Mouse (Mus musculus) lung, postnatal 25 days (tissue): ENCODE measurements around the gene Foxk1.

Source experiments
- DNase-seq: peaks from one replicate; pipeline ENCODE4 v3.0.0; 2022; ENCODE audit warnings: low spot score

Foxk1 gene

DNA sequence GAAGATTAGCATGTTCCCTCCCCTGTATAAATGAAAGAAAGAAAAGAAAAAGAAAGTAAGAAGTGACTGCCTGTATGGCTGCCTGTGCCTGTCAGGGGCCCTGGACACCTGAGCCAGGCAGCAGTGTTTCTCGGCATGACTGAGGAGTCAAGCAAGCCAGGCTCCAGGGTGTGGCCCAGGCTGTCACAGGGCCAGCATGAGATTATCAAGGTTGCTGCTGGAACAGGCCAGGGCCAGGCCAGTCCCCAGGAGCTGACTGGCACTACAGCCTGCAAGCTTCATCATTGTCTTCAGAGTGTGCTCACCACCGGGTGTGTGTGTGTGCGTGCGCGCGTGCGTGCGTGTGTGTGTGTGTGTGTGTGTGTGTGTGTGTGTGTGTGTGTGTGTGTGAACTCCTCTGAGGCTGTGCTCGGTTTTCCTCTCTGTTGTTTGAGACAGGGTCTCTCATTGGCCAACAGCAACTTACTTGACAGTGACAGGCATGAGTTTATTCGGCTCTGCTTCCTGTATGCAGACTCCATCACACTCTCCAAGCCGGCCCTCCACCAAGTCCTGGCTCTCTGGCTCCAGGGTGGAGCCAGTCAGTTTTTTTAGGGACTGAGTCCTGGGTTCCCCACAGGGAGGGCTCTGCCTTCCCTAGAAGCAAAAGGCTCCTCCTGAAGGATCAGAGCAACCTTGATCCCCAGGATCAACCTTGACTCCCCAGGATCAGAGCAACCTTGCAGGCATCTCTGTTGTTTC is 43.7 kb downstream of the Foxk1 start:
- no peak for DNase-seq

DNA sequence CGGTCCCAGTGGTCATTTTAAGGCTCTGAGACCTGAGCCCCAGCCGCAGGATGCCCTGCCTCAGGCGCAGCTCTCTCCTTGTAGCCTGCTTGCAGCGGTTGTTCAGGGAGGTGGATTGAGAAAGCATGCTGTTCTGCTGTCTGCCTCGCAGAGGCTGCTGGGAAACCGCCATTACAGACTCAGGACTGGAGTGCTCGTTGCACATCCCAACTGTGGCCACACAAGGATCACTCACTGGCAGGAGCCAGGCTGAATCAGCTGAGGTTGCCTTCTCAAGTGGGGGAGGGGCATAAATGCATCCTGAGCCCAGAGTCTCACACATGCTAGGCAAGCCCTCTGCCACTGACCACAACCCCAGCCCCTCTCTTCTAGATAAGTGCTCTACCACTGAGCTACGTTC is 44.4 kb downstream of the Foxk1 start:
- no peak for DNase-seq

DNA sequence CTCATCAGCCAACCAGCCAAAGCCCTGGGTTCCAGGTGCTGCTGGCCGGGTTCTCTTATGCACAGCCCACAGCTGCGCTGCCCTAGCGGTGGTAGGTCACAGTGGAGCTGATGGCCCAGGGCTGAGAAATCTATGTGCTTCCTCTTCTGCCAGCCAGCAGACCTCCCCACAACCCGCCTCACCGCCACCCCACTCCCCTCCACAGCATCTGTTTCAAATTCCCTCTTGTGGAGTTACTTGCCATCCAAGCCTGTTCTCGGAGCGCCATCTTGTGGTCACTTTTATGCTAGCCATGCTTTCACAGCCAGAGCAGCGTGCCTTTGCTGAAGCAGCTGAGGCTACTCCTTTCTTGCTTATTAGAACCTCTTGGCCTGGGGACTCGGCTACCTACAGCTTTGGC is 46.8 kb downstream of the Foxk1 start:
- peak; percentile 90 for DNase-seq

DNA sequence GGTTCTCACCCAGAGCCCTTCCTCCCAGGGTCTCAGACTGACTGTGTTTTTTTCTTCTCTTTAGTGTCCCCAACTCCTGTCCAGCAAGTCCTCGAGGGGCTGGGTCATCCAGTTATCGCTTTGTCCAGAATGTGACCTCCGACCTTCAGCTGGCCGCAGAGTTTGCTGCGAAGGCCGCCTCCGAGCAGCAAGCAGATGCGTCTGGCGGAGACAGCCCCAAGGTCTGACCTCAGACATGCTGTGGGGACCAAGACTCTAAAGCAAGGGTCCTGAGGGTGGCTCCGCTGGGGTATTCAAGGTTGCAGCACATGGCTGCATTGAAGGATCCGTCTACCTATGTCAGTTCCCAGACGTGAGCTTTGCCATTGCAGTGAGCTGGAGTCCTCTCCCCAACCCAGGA is 47.3 kb downstream of the Foxk1 start:
- DNase-seq, result no peak

DNA sequence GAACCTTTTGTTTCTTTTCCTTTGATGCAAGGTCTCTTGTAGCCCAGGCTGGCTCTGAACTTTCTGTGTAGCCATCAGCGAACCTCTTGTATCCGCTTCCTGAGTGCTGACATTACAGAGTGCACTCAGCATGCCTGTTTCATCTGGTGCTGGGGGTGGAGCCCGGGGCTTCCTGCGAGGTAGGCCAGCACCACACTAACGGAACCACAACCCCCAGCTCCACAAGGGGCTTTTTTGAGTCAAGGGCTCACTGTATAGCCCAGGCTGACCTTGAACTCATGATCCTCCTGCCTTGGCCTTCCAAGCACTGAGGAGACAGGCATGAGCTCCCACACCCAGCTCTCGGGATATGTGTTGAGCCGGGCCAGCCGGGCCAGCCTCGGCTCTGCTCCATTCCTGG is 49.5 kb downstream of the Foxk1 start:
- DNase-seq, result no peak

DNA sequence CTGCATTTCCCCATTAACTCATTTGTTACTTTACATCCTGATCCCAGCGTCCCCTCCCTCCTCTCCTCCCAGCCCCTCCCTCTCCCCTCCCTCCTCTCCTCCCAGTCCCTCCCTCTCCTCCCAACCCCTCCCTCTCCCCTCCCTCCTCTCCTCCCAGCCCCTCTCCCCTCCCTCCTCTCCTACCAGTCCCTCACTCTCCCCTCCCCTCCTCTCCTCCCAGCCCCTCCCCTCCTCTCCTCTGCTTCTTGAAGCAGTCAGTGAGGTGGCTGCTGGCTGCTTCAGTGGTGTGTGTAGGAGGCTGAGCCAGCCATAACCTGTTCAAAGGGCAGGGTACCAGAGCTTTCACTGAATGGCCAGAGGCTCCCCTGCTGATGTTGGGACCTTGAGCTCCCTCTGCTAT is 50.5 kb downstream of the Foxk1 start:
- DNase-seq, result no peak

DNA sequence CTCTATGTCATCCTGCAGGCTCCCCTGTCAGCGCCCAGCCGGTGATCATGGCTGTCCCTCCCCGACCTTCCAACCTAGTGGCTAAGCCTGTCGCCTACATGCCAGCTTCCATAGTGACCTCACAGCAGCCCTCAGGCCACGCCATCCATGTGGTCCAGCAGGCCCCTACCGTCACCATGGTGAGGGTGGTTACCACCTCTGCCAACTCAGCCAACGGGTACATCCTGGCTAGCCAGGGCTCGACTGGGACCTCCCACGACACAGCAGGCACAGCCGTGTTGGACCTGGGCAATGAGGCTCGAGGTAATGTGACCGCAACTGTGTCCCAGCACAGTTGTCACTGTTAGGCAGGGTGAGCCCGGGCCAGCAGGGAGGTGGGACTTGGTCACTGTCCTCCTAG is 52.4 kb downstream of the Foxk1 start:
- no peak for DNase-seq

DNA sequence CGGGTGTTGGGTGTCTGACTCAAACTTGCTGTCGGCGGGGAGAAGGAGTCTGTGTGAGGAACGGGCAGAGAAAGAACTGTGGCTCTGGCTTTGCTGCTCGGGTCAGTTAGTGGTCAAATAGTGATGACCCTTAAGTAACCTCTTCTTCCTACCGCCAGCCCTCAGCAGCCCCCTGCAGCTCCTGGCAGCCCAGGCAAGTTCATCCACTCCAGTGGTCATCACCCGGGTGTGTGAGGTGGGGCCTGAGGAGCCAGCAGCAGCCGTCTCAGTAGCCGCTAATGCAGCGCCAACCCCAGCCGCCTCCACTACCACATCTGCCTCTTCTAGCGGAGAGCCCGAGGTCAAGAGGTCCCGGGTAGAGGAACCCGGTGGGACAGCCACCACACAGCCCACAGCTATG is 55.0 kb downstream of the Foxk1 start:
- DNase-seq, result no peak

DNA sequence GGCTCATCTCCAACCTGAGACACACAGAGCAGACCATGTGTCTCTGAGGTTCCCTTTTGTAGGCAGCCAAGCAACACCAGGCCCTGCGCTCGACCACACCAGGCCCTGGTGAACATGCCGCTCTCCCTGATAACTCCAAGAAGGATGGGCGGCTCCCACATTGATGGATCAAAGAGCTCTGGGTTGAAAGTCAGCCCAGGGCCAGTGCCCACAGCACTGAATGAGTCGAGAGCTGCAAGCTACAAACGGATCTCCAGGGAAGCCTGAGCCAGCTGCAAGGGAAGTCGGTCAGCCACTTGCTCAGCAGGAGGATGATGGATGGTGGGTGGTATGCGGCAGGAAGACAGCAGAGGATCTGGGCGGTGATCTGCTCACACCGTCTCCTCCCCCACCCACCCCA is 56.0 kb downstream of the Foxk1 start:
- no peak for DNase-seq

DNA sequence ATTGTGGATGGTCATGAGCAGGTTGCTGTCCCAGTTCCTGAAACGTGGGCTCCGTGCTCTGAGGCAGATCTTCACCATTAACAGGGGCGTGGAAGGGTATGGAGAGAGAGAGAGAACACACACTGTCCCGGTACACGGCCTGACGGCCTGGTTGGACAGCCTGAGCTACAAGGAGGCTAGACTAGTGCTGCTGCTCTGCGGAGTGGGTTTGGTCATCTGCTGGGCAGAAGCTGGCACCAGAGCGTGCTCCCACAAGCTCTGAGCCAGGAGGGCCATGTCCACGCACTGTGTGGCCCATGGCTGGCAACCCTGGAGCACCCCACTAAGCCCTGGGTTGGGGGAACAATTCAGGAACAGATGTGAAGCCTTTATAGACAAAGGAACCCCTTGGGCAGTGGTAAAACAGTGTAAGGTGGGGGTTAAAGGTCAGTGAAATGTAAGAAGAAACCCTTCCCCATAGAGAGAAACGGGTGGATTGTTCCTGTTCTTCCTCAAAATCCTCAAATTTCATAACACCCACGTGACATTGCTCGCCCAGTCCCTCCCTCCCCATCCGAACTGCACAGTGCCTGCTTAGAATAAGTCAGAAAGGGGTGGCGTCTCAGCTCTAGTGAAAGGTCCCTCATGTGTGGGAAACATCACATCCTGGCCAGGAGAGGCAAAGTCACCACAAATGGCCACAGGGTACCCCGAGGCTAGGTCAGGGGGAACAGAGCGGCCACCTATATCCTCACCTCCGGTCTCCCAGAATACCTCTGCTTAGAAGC is 57.7 kb downstream of the Foxk1 start:
- DNase-seq, result no peak

DNA sequence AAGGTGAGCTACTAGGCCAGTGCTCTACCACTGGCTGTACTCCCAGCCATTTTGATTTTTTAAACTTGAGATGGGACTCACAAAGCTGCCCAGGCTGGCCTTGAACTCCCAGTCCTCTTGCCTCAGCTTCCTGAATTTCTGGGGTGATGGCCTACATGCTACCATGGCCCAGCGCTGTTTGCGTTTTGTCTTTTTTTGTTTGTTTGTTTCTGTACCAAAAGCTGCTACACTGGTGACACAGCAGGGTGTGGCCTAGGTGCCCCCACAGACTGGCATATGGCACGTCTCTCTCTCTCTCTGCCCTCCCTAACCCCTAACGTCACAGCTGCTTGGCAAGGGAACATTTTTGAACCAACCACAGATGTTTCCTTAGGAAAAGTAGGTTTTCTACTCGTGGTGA is 58.5 kb downstream of the Foxk1 start:
- no peak for DNase-seq

DNA sequence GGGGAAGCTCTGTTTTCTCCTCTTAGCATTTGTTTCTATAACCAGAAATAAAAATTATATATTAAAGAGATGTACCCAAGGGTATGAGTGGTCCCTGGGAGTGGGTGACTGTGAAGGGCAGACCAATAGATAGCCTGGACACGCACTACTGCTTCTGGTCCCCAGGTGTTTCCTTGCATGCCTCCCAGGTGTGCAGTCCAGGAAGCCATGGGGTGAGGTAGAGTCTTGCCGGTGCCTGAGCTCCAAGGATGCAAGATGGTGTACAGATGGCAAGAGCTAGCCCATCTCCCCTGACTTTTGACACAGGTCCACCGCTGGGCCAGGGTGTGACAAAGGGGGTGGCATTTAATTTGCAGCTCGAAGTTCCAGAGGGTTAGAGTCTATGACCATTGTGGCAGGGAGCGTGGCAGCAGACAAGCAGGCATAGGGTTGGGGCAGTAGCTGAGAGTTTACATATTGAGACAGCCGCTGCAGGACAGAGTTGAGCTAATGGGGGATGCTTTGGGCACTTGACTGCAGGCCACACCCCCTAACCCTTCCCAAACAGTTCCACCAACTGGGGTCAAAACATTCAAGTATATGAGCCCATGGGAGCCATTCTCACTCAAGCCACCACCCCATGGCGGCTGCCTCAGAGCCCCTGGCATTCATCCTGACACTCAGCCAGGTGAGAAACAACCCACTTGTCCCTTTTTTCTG is 60.8 kb downstream of the Foxk1 start:
- DNase-seq, result no peak

DNA sequence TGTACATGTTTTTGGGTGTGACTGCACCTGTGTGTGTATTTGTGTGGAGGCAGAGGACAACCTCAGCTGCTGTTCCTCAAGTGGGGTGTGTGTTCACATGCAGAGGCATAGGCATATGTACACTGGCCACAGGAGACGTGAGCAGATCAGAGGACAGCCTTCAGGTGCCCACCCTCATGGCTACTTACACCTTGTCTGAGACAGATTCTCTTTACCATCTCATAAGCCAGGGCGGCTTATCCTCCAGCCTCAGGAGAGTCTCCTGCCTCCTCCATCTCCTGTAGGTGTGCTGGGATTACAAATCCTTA is 61.3 kb downstream of the Foxk1 start:
- DNase-seq, result no peak

DNA sequence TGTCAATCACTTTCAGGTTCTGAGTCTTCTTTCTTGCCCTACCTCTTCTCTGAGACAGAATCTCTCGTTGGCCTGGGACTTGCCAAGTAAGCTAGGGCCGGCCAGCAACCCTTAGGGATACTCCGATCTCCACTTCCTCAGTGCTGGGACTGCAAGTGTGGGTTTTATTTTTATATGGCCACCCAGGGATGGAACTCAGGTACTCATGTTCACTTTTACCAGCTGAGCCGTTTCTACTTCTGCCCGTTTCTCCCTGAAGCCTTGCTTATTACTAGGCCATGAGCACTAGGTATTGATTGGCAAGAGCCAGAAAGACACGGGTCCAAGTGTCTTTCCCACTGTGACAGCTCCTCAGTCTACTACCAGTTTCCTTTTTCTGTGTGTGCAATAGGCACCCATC is 61.7 kb downstream of the Foxk1 start:
- no peak for DNase-seq

DNA sequence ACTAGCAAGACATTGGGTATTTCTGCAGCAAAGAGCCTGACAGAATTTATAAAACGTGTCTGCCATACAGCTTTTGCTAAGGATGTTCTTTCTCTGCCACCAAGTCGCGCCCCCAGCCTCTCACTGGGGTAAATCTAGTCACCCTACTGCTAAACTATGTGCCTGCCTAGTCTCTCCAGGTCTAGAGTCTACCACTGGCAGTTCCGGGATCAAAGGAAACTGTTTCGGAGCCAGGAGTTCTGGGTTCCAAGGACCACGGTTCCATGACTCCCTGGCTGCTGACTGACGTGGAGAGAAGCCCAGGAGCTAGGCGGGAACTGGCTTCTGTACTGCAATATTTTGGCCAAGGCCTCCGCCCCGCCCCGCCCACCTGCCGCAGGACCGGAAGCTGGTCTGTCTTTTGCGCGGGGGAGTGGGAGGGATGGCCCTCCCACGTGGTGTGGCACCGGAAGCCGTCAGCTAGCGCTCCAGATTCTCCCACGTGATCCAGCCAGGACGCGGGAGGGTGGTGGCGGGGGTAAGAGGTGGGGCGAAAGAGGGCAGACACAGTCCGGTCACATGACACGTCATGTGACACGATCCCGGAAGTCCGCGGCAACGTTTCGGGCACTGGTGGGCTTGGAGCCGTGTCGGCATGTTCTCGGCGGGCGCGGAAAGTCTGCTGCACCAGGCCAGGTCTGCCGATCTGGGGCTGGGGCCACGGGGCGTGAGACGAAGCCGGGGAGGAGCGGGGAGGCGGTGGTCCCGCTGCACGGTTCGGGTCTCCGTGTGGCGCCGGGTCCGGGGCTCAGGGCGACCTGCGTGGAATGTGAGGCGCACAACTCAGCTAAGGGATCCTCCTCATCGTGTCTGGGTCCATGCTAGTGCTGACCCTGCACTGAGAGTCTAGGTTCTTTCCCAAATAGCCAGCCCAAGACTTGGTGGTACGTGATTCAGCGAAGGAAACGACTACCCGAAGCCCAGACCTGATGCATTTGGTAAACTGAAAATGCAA is 62.5 kb downstream of the Foxk1 start, which contains the start of gene Ap5z1:
TSS of gene Ap5z1 (plus strand) at position 484 of the 994 bp plus-strand sequence.
- peak; percentile 96 for DNase-seq

DNA sequence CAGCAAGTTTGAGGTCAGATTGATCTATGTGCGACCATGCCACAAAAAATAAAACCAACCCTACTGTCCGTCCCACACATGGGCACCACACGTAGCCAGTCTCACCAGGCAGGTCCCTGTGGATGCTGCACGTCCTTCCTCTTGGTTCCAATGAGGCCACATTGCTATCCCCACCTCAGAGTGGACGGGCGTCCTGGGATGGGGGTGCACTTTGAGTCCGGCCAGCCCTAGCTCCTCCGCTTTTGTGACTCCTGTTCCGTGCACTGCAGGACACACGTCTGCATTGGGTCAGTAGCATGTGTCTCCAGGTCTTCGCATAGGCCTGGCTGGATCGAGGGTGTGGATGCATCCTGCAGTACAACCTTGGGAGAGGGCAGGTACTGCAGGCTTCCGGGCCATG is 67.1 kb downstream of the Foxk1 start:
- no peak for DNase-seq

DNA sequence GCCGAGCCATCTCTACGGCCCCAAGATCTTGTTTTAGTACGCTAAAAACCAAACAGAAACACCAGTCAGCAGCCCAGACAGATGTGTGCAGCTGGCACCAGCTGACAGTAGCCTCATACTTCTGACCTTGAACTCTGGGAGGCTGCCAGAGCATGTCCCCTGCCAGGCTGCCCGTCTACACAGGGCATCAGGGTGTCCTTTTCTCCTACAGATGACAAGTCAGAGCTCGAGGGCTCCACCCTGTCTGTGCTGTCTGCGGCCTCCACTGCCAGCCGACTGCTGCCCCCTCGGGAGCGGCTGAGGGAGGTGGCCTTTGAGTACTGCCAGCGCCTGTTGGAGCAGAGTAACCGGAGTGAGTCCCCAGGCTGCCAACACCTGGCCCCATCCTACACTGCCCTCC is 68.5 kb downstream of the Foxk1 start:
- DNase-seq, result no peak

DNA sequence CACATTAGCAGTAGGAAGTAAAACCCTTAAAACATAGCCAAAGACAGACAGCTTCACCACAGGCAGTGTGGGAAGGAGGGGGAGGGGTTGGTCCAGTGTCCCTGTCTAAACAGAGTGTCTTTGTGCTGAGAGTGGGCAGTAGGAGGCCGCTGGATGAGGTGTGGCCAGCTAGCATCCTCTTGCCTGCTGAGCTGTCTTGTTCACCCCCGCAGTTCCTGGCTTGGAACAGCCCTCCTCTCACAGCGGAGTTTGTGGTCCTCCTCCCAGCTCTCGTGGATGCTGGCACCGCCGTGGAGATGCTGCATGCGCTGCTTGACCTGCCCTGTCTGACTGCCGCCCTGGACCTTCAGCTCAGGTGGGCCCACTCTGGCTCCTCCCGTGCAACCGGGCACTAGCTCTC is 72.4 kb downstream of the Foxk1 start:
- DNase-seq, result no peak

DNA sequence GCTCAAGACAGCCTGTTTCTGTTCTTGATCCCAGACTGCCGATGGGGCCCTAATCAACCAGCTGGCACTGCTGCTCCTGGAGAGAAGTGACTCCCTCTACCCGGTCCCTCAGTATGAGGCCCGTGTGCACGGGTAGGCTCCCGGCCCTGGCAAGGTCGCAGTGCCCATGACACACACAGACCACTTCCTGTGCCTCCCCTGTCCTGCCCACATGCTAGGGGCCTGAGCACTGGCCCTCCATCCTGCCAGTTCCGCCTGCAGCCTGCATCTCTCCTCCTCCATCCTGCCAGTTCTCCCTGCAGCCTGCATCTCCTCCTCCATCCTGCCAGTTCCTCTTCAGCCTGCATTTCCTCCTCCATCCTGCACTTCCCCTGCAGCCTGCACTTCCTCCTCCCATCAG is 74.4 kb downstream of the Foxk1 start:
- DNase-seq, result no peak

DNA sequence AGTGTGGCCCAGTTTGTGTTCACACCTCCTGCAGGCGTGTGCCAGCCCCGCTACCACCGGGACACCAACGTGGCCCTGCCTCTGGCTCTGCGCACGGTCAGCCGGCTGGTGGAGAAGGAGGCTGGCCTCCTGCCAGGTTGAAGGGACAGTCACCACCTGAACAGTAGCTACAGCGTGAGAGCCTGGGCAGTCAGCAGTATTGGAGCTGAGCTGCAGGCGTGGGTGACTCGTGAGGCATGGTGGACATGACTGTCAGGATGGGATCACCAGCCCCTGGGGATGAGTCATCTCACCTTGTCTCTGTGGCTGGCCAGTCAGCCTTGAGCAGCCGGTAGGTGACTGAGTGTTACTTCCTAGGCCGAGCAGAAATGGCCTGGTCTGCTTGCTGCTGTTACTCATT is 76.0 kb downstream of the Foxk1 start:
- DNase-seq, result no peak

DNA sequence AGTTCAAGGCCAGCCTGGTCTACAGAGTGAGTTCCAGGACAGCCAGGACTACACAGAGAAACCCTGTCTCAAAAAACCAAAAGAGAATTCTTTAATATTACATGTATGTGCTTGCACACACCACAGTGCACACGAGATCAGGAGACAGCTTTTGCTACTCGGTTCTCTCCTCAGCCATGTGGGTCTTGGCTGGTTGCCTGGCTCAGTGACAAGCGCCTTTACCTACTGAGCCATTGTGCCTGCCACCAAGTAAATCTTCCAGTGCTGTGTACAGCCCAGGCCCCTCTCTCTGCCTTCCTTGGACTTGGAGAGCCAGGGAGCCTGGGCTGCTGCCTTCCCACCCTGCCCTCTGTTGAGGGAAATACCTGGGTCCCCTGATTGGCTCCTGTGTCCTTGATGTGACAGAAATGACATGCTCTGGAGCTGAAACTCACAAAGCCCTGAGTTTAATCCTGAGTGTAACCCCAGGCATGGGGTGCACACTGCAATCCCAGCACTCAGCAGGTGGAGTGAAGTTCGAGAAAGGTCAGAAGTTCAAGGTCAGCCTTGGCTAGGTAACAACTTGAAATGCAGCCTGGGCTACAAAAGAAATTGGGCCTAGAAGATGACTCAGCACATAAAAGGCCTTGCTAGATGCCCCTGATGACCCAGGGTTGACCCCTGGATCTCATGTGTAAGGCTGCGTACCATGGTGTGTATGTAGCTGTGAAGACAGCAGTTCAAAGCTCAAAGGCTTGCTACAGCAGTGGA is 76.7 kb downstream of the Foxk1 start:
- no peak for DNase-seq
